Mouse (Mus musculus) CH12.LX (cell line): ENCODE results near the gene Slc4a7. TPM values are rescaled to one million over a fixed set of nuclear protein-coding genes. Genes with fewer than 3 reads are reported as not detected.

Experiments
- DNase-seq: peaks from one replicate; pipeline ENCODE4 v3.0.0-alpha.2; 2013; ENCODE audit errors: extremely low read depth
- H3K27ac ChIP-seq: 2 replicates; pipeline ENCODE4 v1.5.1; 2012; ENCODE audit warnings: low read depth, mild to moderate bottlenecking, control low read depth, moderate library complexity; ENCODE audit not compliant: insufficient read depth
- H3K27me3 ChIP-seq: replicated peaks from 2 replicates; pipeline ENCODE3; 2012; ENCODE audit warnings: inconsistent platforms
- H3K36me3 ChIP-seq, 2 experiments: replicated peaks in 1 of 2; 2 replicates each; pipeline versions ENCODE3 to v1.6.1; 2012; ENCODE audit warnings: inconsistent platforms in 1 of 2, low read length in 1 of 2, mild to moderate bottlenecking in 1 of 2, mixed read lengths in 1 of 2, moderate library complexity in 1 of 2; ENCODE audit not compliant: control insufficient read depth in 1 of 2, insufficient read depth in 1 of 2
- H3K4me1 ChIP-seq, 2 experiments: 2 replicates each; pipeline ENCODE4 v1.6.1; 2012; ENCODE audit warnings: inconsistent platforms in 1 of 2, moderate library complexity in 1 of 2; ENCODE audit not compliant: insufficient read depth in 2 of 2, control insufficient read depth in 1 of 2
- H3K4me2 ChIP-seq: 2 replicates; pipeline ENCODE4 v1.6.1; 2012; ENCODE audit warnings: low read depth, mild to moderate bottlenecking, control low read depth; ENCODE audit not compliant: poor library complexity, insufficient read depth, severe bottlenecking
- H3K4me3 ChIP-seq, 3 experiments: fragments of 150-350 bp in 1 of 3; sonication (generic) in 1 of 3; replicated peaks in 1 of 3; 2 replicates each; pipeline versions ENCODE3 to v1.5.1; 2011 to 2012; ENCODE audit warnings: low read depth in 2 of 3, low read length in 2 of 3, mild to moderate bottlenecking in 2 of 3, moderate library complexity in 2 of 3, control low read depth in 1 of 3, improper control_type of control experiment in 1 of 3, inconsistent platforms in 1 of 3, mixed read lengths in 1 of 3; ENCODE audit not compliant: poor library complexity in 1 of 3
- H3K79me2 ChIP-seq: replicated peaks from 2 replicates; pipeline ENCODE4 v1.6.1; 2012; ENCODE audit warnings: mild to moderate bottlenecking, moderate library complexity; ENCODE audit not compliant: control insufficient read depth, poor library complexity, insufficient read depth, severe bottlenecking; ENCODE audit errors: extremely low read depth
- H3K9ac ChIP-seq: 2 replicates; pipeline ENCODE4 v1.6.1; 2012; ENCODE audit warnings: low read depth, mild to moderate bottlenecking, control low read depth, moderate library complexity; ENCODE audit not compliant: insufficient read depth
- H3K9me3 ChIP-seq: replicated peaks from 2 replicates; pipeline ENCODE3; 2012; ENCODE audit warnings: low read length, inconsistent platforms, mixed read lengths
- BHLHE40 ChIP-seq: IDR thresholded peaks from 2 replicates; pipeline ENCODE4 v1.6.1; 2011; ENCODE audit warnings: mild to moderate bottlenecking, low read depth, low read length, improper control_type of control experiment
- CHD2 ChIP-seq: IDR thresholded peaks from 2 replicates; pipeline ENCODE4 v1.6.1; 2011; ENCODE audit warnings: low read length, improper control_type of control experiment
- CTCF ChIP-seq, 2 experiments: IDR thresholded peaks in 1 of 2; conservative IDR thresholded peaks in 1 of 2; 2 replicates each; pipeline ENCODE4 v1.5.1; 2011 to 2012; ENCODE audit warnings: low read depth in 2 of 2, low read length in 2 of 2, improper control_type of control experiment in 1 of 2, inconsistent platforms in 1 of 2, mild to moderate bottlenecking in 1 of 2, moderate library complexity in 1 of 2
- E2F4 ChIP-seq: IDR thresholded peaks from 2 replicates; pipeline ENCODE4 v1.6.1; 2011; ENCODE audit warnings: low read depth, low read length, improper control_type of control experiment; ENCODE audit not compliant: insufficient replicate concordance
- EP300 ChIP-seq: IDR thresholded peaks from 2 replicates; pipeline ENCODE4 v1.6.1; 2011; ENCODE audit warnings: low read length, improper control_type of control experiment
- GABPA ChIP-seq: IDR thresholded peaks from 2 replicates; pipeline ENCODE4 v1.6.1; 2012; ENCODE audit warnings: low read depth, low read length, improper control_type of control experiment, inconsistent platforms; ENCODE audit not compliant: insufficient replicate concordance
- HCFC1 ChIP-seq: IDR thresholded peaks from 2 replicates; pipeline ENCODE4 v1.6.1; 2012; ENCODE audit warnings: low read depth, mild to moderate bottlenecking, inconsistent platforms, low read length, improper control_type of control experiment
- IRF4 ChIP-seq: IDR thresholded peaks from 2 replicates; pipeline ENCODE4 v1.6.1; 2014; ENCODE audit warnings: low read depth, mild to moderate bottlenecking, inconsistent platforms, low read length, improper control_type of control experiment
- JUN ChIP-seq: IDR thresholded peaks from 2 replicates; pipeline ENCODE4 v1.6.1; 2011; ENCODE audit warnings: low read depth, mild to moderate bottlenecking, low read length, improper control_type of control experiment, moderate library complexity; ENCODE audit not compliant: insufficient read depth
- JUND ChIP-seq: conservative IDR thresholded peaks from 2 replicates; pipeline ENCODE4 v1.6.1; 2011; ENCODE audit warnings: low read depth, low read length, improper control_type of control experiment
- KAT2A ChIP-seq: IDR thresholded peaks from 2 replicates; pipeline ENCODE4 v1.6.1; 2012; ENCODE audit warnings: low read length, improper control_type of control experiment, inconsistent platforms; ENCODE audit not compliant: insufficient replicate concordance
- MAFK ChIP-seq: IDR thresholded peaks from 2 replicates; pipeline ENCODE4 v1.6.1; 2011; ENCODE audit warnings: low read length, improper control_type of control experiment; ENCODE audit not compliant: insufficient replicate concordance
- MAX ChIP-seq: IDR thresholded peaks from 2 replicates; pipeline ENCODE4 v1.6.1; 2011; ENCODE audit warnings: low read length, improper control_type of control experiment
- MXI1 ChIP-seq: IDR thresholded peaks from 2 replicates; pipeline ENCODE4 v1.6.1; 2011; ENCODE audit warnings: mild to moderate bottlenecking, low read depth, low read length, improper control_type of control experiment
- MYC ChIP-seq: IDR thresholded peaks from 2 replicates; pipeline ENCODE4 v1.6.1; 2011; ENCODE audit warnings: low read depth, mild to moderate bottlenecking, improper control_type of control experiment, low read length
- NRF1 ChIP-seq: IDR thresholded peaks from 2 replicates; pipeline ENCODE4 v1.6.1; 2014; ENCODE audit warnings: low read depth, mild to moderate bottlenecking, inconsistent platforms, low read length, improper control_type of control experiment, moderate library complexity
- POLR2A ChIP-seq: IDR thresholded peaks from 2 replicates; pipeline ENCODE4 v1.6.1; 2011; ENCODE audit warnings: low read depth, mild to moderate bottlenecking, improper control_type of control experiment, low read length
- POLR2AphosphoS2 ChIP-seq: IDR thresholded peaks from 2 replicates; pipeline ENCODE4 v1.6.1; 2011; ENCODE audit warnings: low read depth, low read length, improper control_type of control experiment
- RCOR1 ChIP-seq: conservative IDR thresholded peaks from 2 replicates; pipeline ENCODE4 v1.6.1; 2012; ENCODE audit warnings: low read depth, mild to moderate bottlenecking, inconsistent platforms, low read length, improper control_type of control experiment
- SIN3A ChIP-seq: IDR thresholded peaks from 2 replicates; pipeline ENCODE4 v1.6.1; 2012; ENCODE audit warnings: low read length, improper control_type of control experiment, inconsistent platforms
- TBP ChIP-seq: conservative IDR thresholded peaks from 2 replicates; pipeline ENCODE4 v1.6.1; 2011; ENCODE audit warnings: low read depth, low read length, improper control_type of control experiment
- USF1 ChIP-seq: IDR thresholded peaks from 2 replicates; pipeline ENCODE4 v1.6.1; 2014; ENCODE audit warnings: low read depth, mild to moderate bottlenecking, inconsistent platforms, low read length, improper control_type of control experiment
- USF2 ChIP-seq: conservative IDR thresholded peaks from 2 replicates; pipeline ENCODE4 v1.6.1; 2011; ENCODE audit warnings: low read depth, low read length, improper control_type of control experiment
- ZKSCAN1 ChIP-seq: IDR thresholded peaks from 2 replicates; pipeline ENCODE4 v1.6.1; 2012; ENCODE audit warnings: low read depth, inconsistent platforms, low read length, improper control_type of control experiment, borderline replicate concordance
- dilution Hi-C: fragments of 300-500 bp; cut with MboI; formaldehyde crosslinking; loops from 2 replicates; pipeline ENCODE4 v1.14.3; 2020; ENCODE audit warnings: low sequenced_read_pairs; ENCODE audit not compliant: extremely low pct_unique_long_range_greater_than_20kb, extremely low pct_ligation_motif_present
- in situ Hi-C: fragments of 300-500 bp; cut with MboI; formaldehyde crosslinking; loops from 3 replicates; pipeline ENCODE4 v1.14.3; 2019; ENCODE audit warnings: low sequenced_read_pairs, low pct_ligation_motif_present, low pct_unique_long_range_greater_than_20kb, mixed read lengths
- polyA plus RNA-seq: library from polyadenylated mRNA; unstranded; fragments of >175 nt; gene quantifications from 2 replicates; pipeline ENCODE4 v1.2.1, GENCODE M21; 2012; ENCODE audit warnings: low read depth; ENCODE audit not compliant: insufficient read length
- total RNA-seq, 2 experiments: library from RNA; depleted of rRNA; stranded (reverse); fragments of 300-350 nt in 1 of 2; fragments of >200 nt in 1 of 2; gene quantifications; 2 replicates each; pipeline ENCODE4 v1.2.3; 2012 to 2014

The Slc4a7 gene
- total and polyA plus RNA-seq, 3 experiments = 13.6 to 19.0 (median 17.6) TPM

DNA sequence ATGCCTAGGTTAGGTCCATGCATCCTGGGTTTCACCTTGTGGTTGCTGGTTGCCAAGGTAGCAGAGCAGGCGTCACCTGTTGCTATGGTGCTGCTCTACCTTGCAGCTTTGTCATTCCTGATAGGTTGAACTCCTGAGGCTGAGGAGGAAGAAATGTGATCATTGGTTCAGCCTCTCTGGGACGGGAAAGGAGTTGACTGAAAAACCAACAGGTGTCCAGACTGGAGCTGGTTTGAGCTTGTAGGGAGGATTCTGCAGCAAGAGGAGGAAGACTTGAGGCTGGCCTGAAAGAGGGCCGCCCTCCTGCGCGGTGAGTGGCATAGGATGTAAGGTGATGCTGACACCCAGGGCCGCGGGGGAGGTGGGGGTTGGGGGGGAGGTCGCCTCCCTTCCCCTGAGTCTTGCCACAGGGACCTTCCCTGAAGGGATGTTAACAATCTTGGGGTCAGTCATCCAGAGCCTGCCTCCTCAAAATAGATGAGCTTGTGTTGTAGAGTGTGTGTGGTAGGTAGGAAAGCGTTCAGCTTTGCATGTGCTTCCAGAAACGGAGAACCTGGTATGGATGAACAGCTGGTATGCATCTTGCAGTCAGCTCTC lies 101.9 kb downstream of the Slc4a7 start:
- in situ Hi-C loops = no loop called here
- Histone ChIP-seq H3K9me3 (no peaks in the 10 kb centered on the region), H3K4me3 (no peak overlapping the region), H3K27me3 (no peaks in the 10 kb centered on the region), H3K79me2 (no peaks in the 10 kb centered on the region), H3K27ac (no peak overlapping the region), H3K4me1 (peaks cover 8 to 14% of the 10 kb centered on the region in 2 experiments), H3K36me3 (peaks cover 0 to 4% of the 10 kb centered on the region in 2 experiments), H3K4me2 (no peak overlapping the region), H3K9ac (no peak overlapping the region)
- TF ChIP-seq SIN3A = no peak
- TF ChIP-seq USF2 = no peak
- no peak for TF ChIP-seq JUND
- TF ChIP-seq MXI1 = no peak
- TF ChIP-seq BHLHE40 = no peak
- TF ChIP-seq CHD2 = no peak
- TF ChIP-seq USF1 = no peak
- no peak for TF ChIP-seq MYC
- TF ChIP-seq POLR2AphosphoS2 = no peak
- TF ChIP-seq GABPA = no peak
- no peak for TF ChIP-seq RCOR1
- TF ChIP-seq MAX = no peak
- TF ChIP-seq CTCF (conservative IDR thresholded peaks at IDR 0.05 in 1 of 2, IDR thresholded peaks at IDR 0.05 in 1 of 2; ENCODE audit: low read depth in 2 of 2, low read length in 2 of 2) = no peak
- TF ChIP-seq KAT2A = no peak
- TF ChIP-seq NRF1 = no peak
- TF ChIP-seq HCFC1 = no peak
- no peak for TF ChIP-seq EP300
- TF ChIP-seq ZKSCAN1 = no peak
- TF ChIP-seq MAFK = no peak
- no peak for TF ChIP-seq TBP
- dilution Hi-C loops = no loop called here
- no peak for DNase-seq

- H3K4me1 ChIP-seq = peaks cover 8 to 14% of the 10 kb centered on the region in 2 experiments
- no peaks in the 10 kb centered on the region for H3K79me2 ChIP-seq
- DNase-seq = no peak
- dilution Hi-C loops (no loop called here), in situ Hi-C loops (no loop called here)
- TF ChIP-seq EP300 (no peak), HCFC1 (no peak), E2F4 (no peak), USF1 (no peak), POLR2AphosphoS2 (no peak), NRF1 (no peak), CHD2 (no peak), TBP (no peak), GABPA (no peak), MAFK (no peak), POLR2A (no peak), IRF4 (no peak), JUN (no peak)
- H3K9me3 ChIP-seq = no peaks in the 10 kb centered on the region
- peaks cover 0 to 4% of the 10 kb centered on the region in 2 experiments for H3K36me3 ChIP-seq
- H3K27ac ChIP-seq = no peak overlapping the region
- H3K9ac ChIP-seq = no peak overlapping the region
- no peaks in the 10 kb centered on the region for H3K27me3 ChIP-seq
- no peak overlapping the region for H3K4me2 ChIP-seq
- no peak overlapping the region for H3K4me3 ChIP-seq
Measured at GRCm38 (mm10) chr14:14804518-14805212, 102.6 kb downstream of the Slc4a7 start.
